Mouse (Mus musculus): Measurements from ENCODE around the gene Grwd1. TPM values are rescaled to one million over a fixed set of nuclear protein-coding genes. Genes with fewer than 3 reads are reported as not detected.

Grwd1 gene
- polyA plus RNA-seq (2014; fragmentation: Illumina TruSeq; extraction: RNeasy Lipid Tissue Mini Kit (QIAGEN cat#74804); ENCODE audit: low read depth, low replicate concordance) = not detected

GRCm38 (mm10) chr7:45830427-45831127 is at the start of gene Grwd1:
Gene Grwd1, minus strand, starts transcription at chr7:45830944.

DNA sequence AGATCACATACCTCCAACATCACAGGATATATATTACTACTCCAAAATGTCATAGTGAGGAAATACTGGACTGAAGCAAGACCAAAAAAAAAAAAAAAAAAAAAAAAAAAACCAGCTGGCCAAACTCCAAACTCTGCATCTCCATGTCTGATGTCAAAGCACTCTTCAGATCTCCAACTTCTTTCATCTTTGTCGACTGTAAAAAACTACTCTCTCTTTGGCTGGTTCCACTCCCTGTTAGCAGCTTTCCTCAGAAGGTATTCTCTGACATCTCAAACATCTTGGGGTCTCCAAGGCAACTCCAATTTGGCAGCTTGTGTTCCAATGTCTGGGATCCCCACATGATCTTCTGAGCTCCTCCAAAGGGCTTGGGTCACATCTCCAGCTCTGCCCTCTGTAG is 47.5 kb upstream of the Grwd1 start, which contains the start of gene Grin2d:
Gene Grin2d, minus strand, starts transcription at position 101 of the 400 bp plus-strand sequence.

DNA sequence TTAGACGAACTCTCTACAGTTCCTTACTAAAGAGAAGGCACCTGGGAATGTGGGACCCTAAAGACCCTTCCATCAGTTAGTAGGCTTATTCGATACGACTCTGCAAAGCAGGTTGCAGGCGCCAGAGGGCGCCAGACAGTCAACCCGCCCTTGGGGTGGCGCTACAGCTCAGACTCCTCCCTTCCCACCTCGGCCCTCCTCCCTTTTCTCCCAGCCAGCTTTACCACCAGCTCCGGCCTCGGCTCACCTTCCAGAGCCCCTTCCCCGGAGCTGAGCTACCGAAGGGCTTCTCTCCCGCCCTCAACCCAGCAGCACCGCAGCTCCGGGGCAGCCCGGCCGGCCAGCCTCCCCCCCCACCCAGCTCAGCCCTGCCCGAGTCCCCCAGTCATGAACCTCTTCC is 41.9 kb upstream of the Grwd1 start, which contains the start of gene Kdelr1:
Gene Kdelr1, plus strand, starts transcription at position 149 of the 400 bp plus-strand sequence.

DNA sequence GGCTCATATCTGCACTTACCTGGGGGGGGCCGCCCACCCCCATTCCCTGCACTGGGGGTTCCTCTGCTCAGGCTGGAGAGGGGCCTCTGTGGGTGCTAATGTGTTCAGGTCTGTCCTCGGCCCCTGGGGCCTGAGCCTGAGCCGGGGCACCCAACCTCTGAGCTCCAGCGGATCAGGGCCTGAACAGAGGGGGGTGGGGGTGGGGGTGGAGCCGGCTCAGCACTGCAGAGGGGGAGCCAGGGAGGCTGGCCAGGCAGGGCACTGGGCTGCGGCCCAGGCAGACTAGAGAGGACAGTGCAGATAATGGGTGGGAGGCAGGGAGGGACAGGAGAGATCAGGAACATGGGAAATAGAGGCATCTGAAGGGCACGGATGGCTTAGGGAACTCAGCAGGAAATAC is 6.1 kb downstream of the Grwd1 start, which contains the start of gene Kcnj14:
Gene Kcnj14, minus strand, starts transcription at position 185 of the 400 bp plus-strand sequence.

GRCm38 (mm10) chr7:45813787-45814779 is 16.7 kb downstream of the Grwd1 start, which contains the start of gene Cyth2:
Gene Cyth2, minus strand, starts transcription at chr7:45814581.

GRCm38 (mm10) chr7:45784524-45785372 is 46.0 kb downstream of the Grwd1 start, which contains the start of gene Sult2b1:
Gene Sult2b1, minus strand, starts transcription at chr7:45784669.

DNA sequence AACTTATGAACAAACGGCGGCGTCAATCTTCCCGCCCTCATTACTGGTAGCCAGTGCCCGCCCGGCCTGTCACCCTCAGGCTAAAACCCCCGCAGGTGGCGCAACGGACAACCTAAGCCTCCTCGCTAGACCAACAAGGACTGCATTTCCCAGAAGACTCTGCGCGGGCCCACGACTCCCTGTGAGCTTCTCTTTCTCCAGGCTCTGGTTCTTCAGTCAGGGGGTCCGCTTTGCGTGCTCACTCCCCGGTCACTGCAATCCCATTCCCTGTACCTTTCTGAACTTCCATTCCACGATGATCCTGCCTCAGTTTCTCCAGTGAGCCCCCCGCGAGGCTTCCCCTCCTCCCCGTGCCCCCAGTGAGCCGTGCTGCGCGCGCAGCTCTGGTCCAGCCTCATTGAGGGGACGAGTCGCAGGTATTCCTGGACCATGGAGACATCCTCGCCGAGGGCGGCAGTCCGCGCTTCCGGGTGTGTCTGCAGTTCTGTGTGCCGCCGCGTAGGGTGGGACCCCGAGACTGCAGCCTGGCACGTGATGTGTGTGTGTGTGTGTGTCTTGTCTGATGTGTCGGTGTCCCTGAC is 47.1 kb downstream of the Grwd1 start, which contains the start of gene Lmtk3:
Gene Lmtk3, plus strand, starts transcription at position 228 of the 581 bp plus-strand sequence.

Other genes with a start within 250 kb of the Grwd1 start
- not detected for gene Fgf21, start 215.5 kb downstream of the Grwd1 start, polyA plus RNA-seq (2014; fragmentation: Illumina TruSeq; extraction: RNeasy Lipid Tissue Mini Kit (QIAGEN cat#74804); ENCODE audit: low read depth, low replicate concordance)
- gene Fut1, start 213.7 kb downstream of the Grwd1 start, polyA plus RNA-seq (2014; fragmentation: Illumina TruSeq; extraction: RNeasy Lipid Tissue Mini Kit (QIAGEN cat#74804); ENCODE audit: low read depth, low replicate concordance) = 0.38 TPM
- not detected for gene Izumo1, start 209.1 kb downstream of the Grwd1 start, polyA plus RNA-seq (2014; fragmentation: Illumina TruSeq; extraction: RNeasy Lipid Tissue Mini Kit (QIAGEN cat#74804); ENCODE audit: low read depth, low replicate concordance)
- gene Rasip1, start 203.5 kb downstream of the Grwd1 start, polyA plus RNA-seq (2014; fragmentation: Illumina TruSeq; extraction: RNeasy Lipid Tissue Mini Kit (QIAGEN cat#74804); ENCODE audit: low read depth, low replicate concordance) = not detected
- gene Mamstr, start 191.0 kb downstream of the Grwd1 start, polyA plus RNA-seq (2014; fragmentation: Illumina TruSeq; extraction: RNeasy Lipid Tissue Mini Kit (QIAGEN cat#74804); ENCODE audit: low read depth, low replicate concordance) = 0.19 TPM
- gene Fut2, start 164.6 kb downstream of the Grwd1 start, polyA plus RNA-seq (2014; fragmentation: Illumina TruSeq; extraction: RNeasy Lipid Tissue Mini Kit (QIAGEN cat#74804); ENCODE audit: low read depth, low replicate concordance) = 61.8 TPM
- gene Ntn5, start 146.9 kb downstream of the Grwd1 start, polyA plus RNA-seq (2014; fragmentation: Illumina TruSeq; extraction: RNeasy Lipid Tissue Mini Kit (QIAGEN cat#74804); ENCODE audit: low read depth, low replicate concordance) = not detected
- gene Sec1, start 136.5 kb downstream of the Grwd1 start, polyA plus RNA-seq (2014; fragmentation: Illumina TruSeq; extraction: RNeasy Lipid Tissue Mini Kit (QIAGEN cat#74804); ENCODE audit: low read depth, low replicate concordance) = not detected
- gene Car11, start 131.1 kb downstream of the Grwd1 start, polyA plus RNA-seq (2014; fragmentation: Illumina TruSeq; extraction: RNeasy Lipid Tissue Mini Kit (QIAGEN cat#74804); ENCODE audit: low read depth, low replicate concordance) = not detected
- 2.9 TPM for gene Dbp, start 125.9 kb downstream of the Grwd1 start, polyA plus RNA-seq (2014; fragmentation: Illumina TruSeq; extraction: RNeasy Lipid Tissue Mini Kit (QIAGEN cat#74804); ENCODE audit: low read depth, low replicate concordance)
- 2.1 TPM for gene Rpl18, start 115.5 kb downstream of the Grwd1 start, polyA plus RNA-seq (2014; fragmentation: Illumina TruSeq; extraction: RNeasy Lipid Tissue Mini Kit (QIAGEN cat#74804); ENCODE audit: low read depth, low replicate concordance)
- gene Sphk2, start 112.9 kb downstream of the Grwd1 start, polyA plus RNA-seq (2014; fragmentation: Illumina TruSeq; extraction: RNeasy Lipid Tissue Mini Kit (QIAGEN cat#74804); ENCODE audit: low read depth, low replicate concordance) = 0.66 TPM
- 55.9 TPM for gene Fam83e, start 109.7 kb downstream of the Grwd1 start, polyA plus RNA-seq (2014; fragmentation: Illumina TruSeq; extraction: RNeasy Lipid Tissue Mini Kit (QIAGEN cat#74804); ENCODE audit: low read depth, low replicate concordance)
- gene Spaca4, start 105.1 kb downstream of the Grwd1 start, polyA plus RNA-seq (2014; fragmentation: Illumina TruSeq; extraction: RNeasy Lipid Tissue Mini Kit (QIAGEN cat#74804); ENCODE audit: low read depth, low replicate concordance) = not detected
- gene Lmtk3, start 47.2 kb downstream of the Grwd1 start, polyA plus RNA-seq (2014; fragmentation: Illumina TruSeq; extraction: RNeasy Lipid Tissue Mini Kit (QIAGEN cat#74804); ENCODE audit: low read depth, low replicate concordance) = not detected
- gene Sult2b1, start 46.3 kb downstream of the Grwd1 start, polyA plus RNA-seq (2014; fragmentation: Illumina TruSeq; extraction: RNeasy Lipid Tissue Mini Kit (QIAGEN cat#74804); ENCODE audit: low read depth, low replicate concordance) = 2.6 TPM
- gene Cyth2, start 16.4 kb downstream of the Grwd1 start, polyA plus RNA-seq (2014; fragmentation: Illumina TruSeq; extraction: RNeasy Lipid Tissue Mini Kit (QIAGEN cat#74804); ENCODE audit: low read depth, low replicate concordance) = 17.2 TPM
- not detected for gene Kcnj14, start 6.2 kb downstream of the Grwd1 start, polyA plus RNA-seq (2014; fragmentation: Illumina TruSeq; extraction: RNeasy Lipid Tissue Mini Kit (QIAGEN cat#74804); ENCODE audit: low read depth, low replicate concordance)
- 98.6 TPM for gene Kdelr1, start 41.8 kb upstream of the Grwd1 start, polyA plus RNA-seq (2014; fragmentation: Illumina TruSeq; extraction: RNeasy Lipid Tissue Mini Kit (QIAGEN cat#74804); ENCODE audit: low read depth, low replicate concordance)
- gene Grin2d, start 47.4 kb upstream of the Grwd1 start, polyA plus RNA-seq (2014; fragmentation: Illumina TruSeq; extraction: RNeasy Lipid Tissue Mini Kit (QIAGEN cat#74804); ENCODE audit: low read depth, low replicate concordance) = not detected
- gene Syngr4, start 65.8 kb upstream of the Grwd1 start, polyA plus RNA-seq (2014; fragmentation: Illumina TruSeq; extraction: RNeasy Lipid Tissue Mini Kit (QIAGEN cat#74804); ENCODE audit: low read depth, low replicate concordance) = not detected
- gene Tmem143, start 66.0 kb upstream of the Grwd1 start, polyA plus RNA-seq (2014; fragmentation: Illumina TruSeq; extraction: RNeasy Lipid Tissue Mini Kit (QIAGEN cat#74804); ENCODE audit: low read depth, low replicate concordance) = 0.63 TPM
- not detected for gene Emp3, start 90.5 kb upstream of the Grwd1 start, polyA plus RNA-seq (2014; fragmentation: Illumina TruSeq; extraction: RNeasy Lipid Tissue Mini Kit (QIAGEN cat#74804); ENCODE audit: low read depth, low replicate concordance)
- gene Ccdc114, start 93.1 kb upstream of the Grwd1 start, polyA plus RNA-seq (2014; fragmentation: Illumina TruSeq; extraction: RNeasy Lipid Tissue Mini Kit (QIAGEN cat#74804); ENCODE audit: low read depth, low replicate concordance) = 1.2 TPM
- 0.09 TPM for gene Abcc6, start 199.4 kb upstream of the Grwd1 start, polyA plus RNA-seq (2014; fragmentation: Illumina TruSeq; extraction: RNeasy Lipid Tissue Mini Kit (QIAGEN cat#74804); ENCODE audit: low read depth, low replicate concordance)
- gene Nomo1, start 202.8 kb upstream of the Grwd1 start, polyA plus RNA-seq (2014; fragmentation: Illumina TruSeq; extraction: RNeasy Lipid Tissue Mini Kit (QIAGEN cat#74804); ENCODE audit: low read depth, low replicate concordance) = 2.8 TPM